21 mouse cellular contexts compared by ENCODE assay signal in the genomic region with DNA sequence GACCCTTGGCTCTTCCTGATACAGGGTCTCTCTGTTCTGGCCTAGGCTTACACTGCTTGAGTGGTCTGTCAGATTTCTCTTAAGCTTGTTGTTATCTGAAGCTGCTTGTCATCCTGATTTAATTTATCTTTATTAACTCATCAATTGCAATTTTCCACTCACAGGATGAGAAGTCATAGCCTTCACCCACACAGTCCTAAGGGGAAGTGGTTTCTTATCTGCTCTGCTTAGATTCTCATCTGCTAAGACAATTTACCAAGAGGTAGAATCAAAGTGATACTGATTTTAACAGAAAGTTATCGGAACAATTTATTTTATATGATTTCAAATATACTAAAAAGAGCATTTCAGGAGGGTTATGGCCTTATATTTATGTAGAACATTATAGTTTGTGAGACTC.
DNase-seq lines count a peak whose midpoint lies in the region; ATAC-seq lines count a peak whose summit lies in the region.
"Had no signal": no experiment of that assay in that cellular context is flagged by ENCODE, and none has a peak within 500 bp of the region (broad histone marks: within the 10 kb centered on the region; RNA-seq: fewer than 3 reads in every experiment).

No protein-coding gene starts in this region.

- 0 out of 2 replicates have a peak, but pooled peaks have one; percentile 37 for ATAC-seq in neural tube, embryonic 12.5 days (ENCODE audit: low FRiP score, low read depth)
- no peak for ATAC-seq in neural tube, embryonic 15.5 days (ENCODE audit: low FRiP score)
- peak; percentile 77 for ATAC-seq in activated CD4-positive, CD25-positive, alpha-beta regulatory T cell, adult 4 months
- peak; percentile 95 for ATAC-seq in inflammation-experienced regulatory T-cells, adult 6 months
- ATAC-seq: forebrain, embryonic 13.5 days; hindbrain, embryonic 16.5 days; intestine, embryonic 15.5 days had no signal

- H3K36me3 ChIP-seq in neural tube, embryonic 12.5 days = no peaks in the 10 kb centered on the region
- H3K36me3 ChIP-seq in neural tube, embryonic 15.5 days = no peaks in the 10 kb centered on the region
- H3K36me3 ChIP-seq: embryonic facial prominence, embryonic 10.5 days; heart, embryonic 13.5 days; hindbrain, embryonic 12.5 days; intestine, embryonic 15.5 days had no signal

- H3K4me1 ChIP-seq in neural tube, embryonic 12.5 days = no peaks in the 10 kb centered on the region
- H3K4me1 ChIP-seq in neural tube, embryonic 15.5 days = peaks cover 5% of the 10 kb centered on the region
- H3K4me1 ChIP-seq: forebrain, embryonic 13.5 days; heart, embryonic 13.5 days; intestine, embryonic 15.5 days had no signal

- H3K9me3 ChIP-seq in neural tube, embryonic 12.5 days = no peaks in the 10 kb centered on the region
- H3K9me3 ChIP-seq in neural tube, embryonic 15.5 days (replicated peaks) = no peaks in the 10 kb centered on the region
- H3K9me3 ChIP-seq: embryonic facial prominence, embryonic 10.5 days; forebrain, embryonic 13.5 days; heart, embryonic 13.5 days; hindbrain, embryonic 12.5 days; intestine, embryonic 15.5 days had no signal

- WGBS in neural tube, embryonic 12.5 days = 88% methylated on average over 1 of the region's 1 CpGs
- WGBS in neural tube, embryonic 15.5 days = 93% methylated on average over 1 of the region's 1 CpGs

- no peak overlapping the region for H3K4me2 ChIP-seq in neural tube, embryonic 12.5 days (replicated peaks)
- H3K4me2 ChIP-seq in neural tube, embryonic 15.5 days = no peak overlapping the region
- H3K4me2 ChIP-seq: forebrain, embryonic 13.5 days; heart, embryonic 13.5 days; hindbrain, embryonic 12.5 days; intestine, embryonic 15.5 days had no signal

- intact Hi-C loops in gastrocnemius, postnatal 36 days (cut with DNase I) = no loop called here

- H3K27me3 ChIP-seq in neural tube, embryonic 12.5 days (replicated peaks) = no peaks in the 10 kb centered on the region
- H3K27me3 ChIP-seq in neural tube, embryonic 15.5 days (replicated peaks) = no peaks in the 10 kb centered on the region
- H3K27me3 ChIP-seq: forebrain, embryonic 13.5 days; heart, embryonic 13.5 days; hindbrain, embryonic 12.5 days; intestine, embryonic 15.5 days had no signal

- no peak overlapping the region for H3K4me3 ChIP-seq in neural tube, embryonic 12.5 days
- no peak overlapping the region for H3K4me3 ChIP-seq in neural tube, embryonic 15.5 days (replicated peaks)
- H3K4me3 ChIP-seq: embryonic facial prominence, embryonic 10.5 days; forebrain, embryonic 13.5 days; heart, adult 2 months; heart, embryonic 13.5 days; hindbrain, embryonic 12.5 days; intestine, embryonic 15.5 days had no signal

- DNase-seq in cerebellum, adult 9-10 months = no peak
- no peak for DNase-seq in frontal cortex, postnatal 25 days (ENCODE audit: low spot score in 2 of 2)
- no peak for DNase-seq in gastrocnemius, postnatal 36 days
- DNase-seq in B cell, adult 2 months = no peak
- DNase-seq: adrenal gland, postnatal 10 days; cerebellum, adult 11 months; cerebellum, adult 8-10 months; cerebellum, postnatal 36 days; heart, adult 2 months; heart, postnatal 4 days; kidney, adult 18-20 months had no signal

- no peak overlapping the region for H3K27ac ChIP-seq in neural tube, embryonic 12.5 days
- no peak overlapping the region for H3K27ac ChIP-seq in neural tube, embryonic 15.5 days (replicated peaks)
- H3K27ac ChIP-seq: embryonic facial prominence, embryonic 10.5 days; forebrain, embryonic 13.5 days; heart, adult 2 months; heart, embryonic 13.5 days; hindbrain, embryonic 12.5 days; intestine, embryonic 15.5 days had no signal

- no peak overlapping the region for H3K9ac ChIP-seq in neural tube, embryonic 12.5 days
- H3K9ac ChIP-seq in neural tube, embryonic 15.5 days (replicated peaks) = no peak overlapping the region
- H3K9ac ChIP-seq: forebrain, embryonic 13.5 days; heart, embryonic 13.5 days; hindbrain, embryonic 12.5 days; intestine, embryonic 15.5 days had no signal
